Mouse (Mus musculus) G1E (cell line): ENCODE measurements around the gene Bag5.

Experiments
- CTCF ChIP-seq: IDR thresholded peaks from 2 replicates; pipeline ENCODE4 v1.5.1; 2012; ENCODE audit warnings: low read depth, low read length, inconsistent platforms, mixed read lengths
- GATA1 ChIP-seq: IDR thresholded peaks from 2 replicates; pipeline ENCODE4 v1.6.1; 2012; ENCODE audit warnings: borderline replicate concordance, low read length, inconsistent platforms, mixed read lengths
- GATA2 ChIP-seq: IDR thresholded peaks from 2 replicates; pipeline ENCODE4 v1.6.1; 2012; ENCODE audit warnings: low read depth, low read length, inconsistent platforms, borderline replicate concordance
- POLR2AphosphoS5 ChIP-seq: IDR thresholded peaks from 2 replicates; pipeline ENCODE4 v1.6.1; 2012; ENCODE audit warnings: low read depth, low read length, inconsistent platforms; ENCODE audit not compliant: insufficient replicate concordance
- TAL1 ChIP-seq: conservative IDR thresholded peaks from 2 replicates; pipeline ENCODE4 v1.6.1; 2012; ENCODE audit warnings: low read depth, low read length, inconsistent platforms, mixed read lengths

DNA sequence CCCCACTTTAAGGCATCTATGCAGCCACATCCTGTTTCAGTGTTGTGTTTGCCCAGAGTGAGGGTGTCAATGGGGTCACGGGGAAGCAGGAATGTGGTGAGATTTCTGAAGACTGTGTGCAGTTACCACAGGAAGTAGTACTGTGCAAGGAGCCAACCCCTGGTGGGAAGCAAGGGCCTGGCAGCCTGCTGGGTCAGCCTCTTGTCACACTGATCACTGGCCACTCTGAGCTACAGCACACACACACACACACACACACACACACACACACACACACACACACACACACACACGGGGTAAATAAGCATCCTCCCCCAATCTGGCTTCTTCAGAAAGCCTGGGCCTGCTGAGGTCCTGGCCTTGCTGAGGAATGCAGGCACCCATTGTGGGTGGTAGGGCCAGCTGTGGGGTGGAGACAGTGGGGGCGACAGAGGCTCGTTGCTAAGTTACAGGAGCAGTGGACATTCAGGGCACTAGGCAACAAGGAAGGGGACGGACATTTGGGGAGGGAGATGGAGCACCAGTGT lies 21.6 kb downstream of the Bag5 start:
- no peak for TF ChIP-seq GATA1
- TF ChIP-seq CTCF: no peak
- TF ChIP-seq GATA2: no peak
- TF ChIP-seq TAL1: no peak
- TF ChIP-seq POLR2AphosphoS5: no peak
